Mouse (Mus musculus) naive thymus-derived CD4-positive, alpha-beta T cell, adult 2 months (primary cell): Measurements from ENCODE around the gene Hic2.

Source experiments
- DNase-seq: peaks from one replicate; pipeline ENCODE4 v3.0.0-alpha.2; 2011; ENCODE audit warnings: low read depth

Hic2 gene

DNA sequence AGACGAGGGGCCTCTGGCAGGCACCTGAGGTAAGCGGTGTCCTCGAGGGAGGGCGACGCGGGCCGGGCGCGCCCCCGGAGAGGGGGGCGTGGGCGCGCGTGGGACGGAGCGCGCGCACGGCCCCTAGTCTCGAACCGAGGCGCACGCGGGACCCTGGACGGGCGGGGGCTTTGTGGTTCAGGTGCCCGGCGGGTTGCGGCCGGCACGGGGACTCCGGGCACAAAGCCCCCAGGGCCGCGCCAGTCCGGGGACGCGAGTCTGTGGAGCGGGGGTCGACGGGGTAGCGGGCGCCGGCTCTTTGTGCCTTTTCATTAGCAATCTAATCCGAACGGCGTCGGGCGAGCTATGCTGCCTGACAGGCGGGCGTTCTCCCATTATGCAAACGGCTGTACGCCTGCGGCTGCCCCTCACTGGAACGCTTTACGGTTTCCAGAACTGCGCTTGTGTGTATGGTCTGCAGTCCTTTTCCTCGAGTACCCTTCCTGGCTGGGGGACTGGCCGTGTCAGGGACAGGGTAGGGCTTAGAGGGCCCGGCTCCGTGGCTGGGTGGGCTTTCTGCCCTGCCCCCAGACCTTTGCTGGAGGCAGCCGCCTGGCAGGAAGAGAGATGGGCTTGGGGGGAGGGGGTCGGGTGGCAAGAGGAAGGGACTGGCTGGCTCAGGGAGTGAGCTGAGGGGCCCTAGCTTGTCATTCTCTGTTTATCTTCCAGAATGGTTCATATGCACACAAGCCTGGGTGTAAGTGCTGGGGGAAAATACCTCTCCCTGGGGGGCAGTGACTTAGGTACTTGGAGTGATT lies 528 bp downstream of the Hic2 start:
- peak; percentile 58 for DNase-seq

DNA sequence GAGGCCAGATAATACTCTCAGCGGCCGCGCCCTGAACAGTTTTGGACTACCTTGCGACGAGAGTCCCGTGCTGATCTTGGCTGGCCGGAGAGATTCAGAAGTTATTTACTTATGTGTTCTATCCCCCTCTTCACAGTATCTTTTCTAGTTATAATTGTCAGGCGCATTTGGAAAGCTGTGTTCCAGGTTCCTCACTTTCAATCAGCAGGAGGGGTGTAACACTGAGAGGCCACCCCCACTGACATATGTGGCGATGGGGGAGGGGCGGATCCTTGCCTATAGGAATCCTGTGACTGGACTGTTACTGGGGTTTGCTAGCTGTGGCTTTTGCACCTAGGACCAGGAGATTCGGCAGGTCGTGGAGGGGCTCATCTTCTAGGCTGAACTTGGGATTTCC lies 1.1 kb downstream of the Hic2 start:
- DNase-seq, result no peak

DNA sequence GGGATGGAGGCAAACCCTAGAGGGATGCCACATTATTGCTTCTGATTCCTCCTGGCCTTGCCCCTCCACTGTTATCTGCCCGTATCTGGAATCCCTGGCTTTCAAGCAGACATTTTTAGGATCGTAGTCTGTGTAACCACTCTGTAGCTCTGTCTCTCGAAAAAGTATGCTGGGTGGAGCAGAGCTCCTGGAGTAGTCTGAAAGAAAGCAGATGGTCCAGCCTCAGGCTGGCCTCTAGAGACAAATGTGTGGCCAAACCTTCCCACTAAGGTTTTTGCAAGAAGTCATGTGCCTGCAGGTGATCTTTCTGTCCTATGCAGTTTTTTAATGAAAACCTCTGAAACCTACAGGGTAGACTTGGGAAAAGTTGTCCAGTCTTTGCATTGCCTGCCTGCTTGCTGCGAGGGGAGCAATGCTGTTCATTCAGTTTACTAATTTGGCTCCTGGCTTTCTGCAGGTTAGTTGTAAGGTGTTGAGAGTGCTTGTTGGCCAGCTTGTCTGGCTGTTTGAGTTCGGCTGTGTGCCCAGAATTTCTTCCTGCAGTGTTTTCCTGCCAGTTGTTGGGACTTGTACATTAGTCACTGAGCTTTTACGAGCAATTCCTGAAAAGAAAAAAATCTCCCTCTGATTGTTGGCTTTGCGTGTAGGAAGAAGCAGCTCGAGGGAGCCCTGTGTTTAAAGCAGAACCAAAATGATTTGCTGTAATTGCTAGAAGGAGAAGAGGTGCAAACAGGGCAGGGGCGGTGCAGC lies 1.7 kb downstream of the Hic2 start:
- DNase-seq, result no peak

DNA sequence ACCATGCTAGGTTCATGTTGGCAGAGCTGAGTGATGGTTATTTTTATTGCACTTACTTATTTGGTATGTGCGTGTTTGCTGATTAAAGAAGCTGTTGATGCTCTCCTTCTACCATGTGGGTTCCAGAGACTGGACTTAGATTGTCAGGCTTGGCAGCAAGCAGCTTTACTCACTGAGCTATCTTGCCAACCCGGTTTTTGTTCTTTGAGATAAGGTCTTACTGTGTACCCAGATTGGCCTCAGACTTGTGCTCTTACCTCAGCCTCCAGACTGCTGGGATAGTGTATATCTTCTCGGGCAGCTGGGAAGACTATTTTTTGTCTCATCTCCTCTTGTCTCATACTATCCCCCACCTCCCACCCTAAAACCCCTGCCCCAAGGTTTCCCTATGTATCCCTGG lies 4.3 kb downstream of the Hic2 start:
- no peak for DNase-seq

DNA sequence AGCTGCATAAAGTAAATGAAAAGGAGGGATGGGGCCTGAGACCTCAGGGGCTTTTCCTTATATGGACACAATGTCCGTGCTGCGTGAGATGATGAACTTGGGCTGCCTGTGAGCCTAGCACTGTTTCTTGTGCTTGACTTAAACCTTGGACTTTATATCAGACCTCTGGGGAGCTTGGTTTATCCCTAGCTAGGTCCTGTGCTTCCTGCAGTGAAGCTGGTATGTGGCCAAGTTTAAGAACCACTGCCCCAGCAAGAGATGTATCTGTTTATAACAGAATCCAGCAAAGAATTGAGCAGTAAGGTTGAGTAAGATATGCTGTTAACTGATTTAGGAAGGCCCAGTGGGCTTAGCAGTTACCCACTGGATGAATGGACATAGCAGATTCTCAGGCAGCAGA lies 6.0 kb downstream of the Hic2 start:
- DNase-seq, result no peak

DNA sequence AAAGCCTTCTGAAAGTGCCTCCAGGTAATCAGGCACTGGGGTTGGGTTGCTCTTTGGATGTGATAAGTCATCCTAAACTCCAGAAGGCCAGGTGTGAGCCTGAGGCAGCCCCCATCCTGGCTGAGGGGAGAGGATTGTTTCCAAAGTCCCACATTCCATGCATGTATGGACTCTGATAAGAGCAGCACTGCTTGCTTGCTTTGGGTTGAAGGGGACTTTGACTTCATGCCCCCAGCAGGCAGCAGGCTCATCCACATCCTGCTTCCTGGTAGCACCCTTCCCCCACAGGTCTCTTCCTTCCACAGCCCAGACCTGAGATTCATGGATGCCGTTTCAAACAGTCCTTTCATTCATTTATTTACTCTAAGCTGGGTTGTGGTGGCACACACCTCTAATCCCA lies 10.4 kb downstream of the Hic2 start:
- DNase-seq, result no peak

DNA sequence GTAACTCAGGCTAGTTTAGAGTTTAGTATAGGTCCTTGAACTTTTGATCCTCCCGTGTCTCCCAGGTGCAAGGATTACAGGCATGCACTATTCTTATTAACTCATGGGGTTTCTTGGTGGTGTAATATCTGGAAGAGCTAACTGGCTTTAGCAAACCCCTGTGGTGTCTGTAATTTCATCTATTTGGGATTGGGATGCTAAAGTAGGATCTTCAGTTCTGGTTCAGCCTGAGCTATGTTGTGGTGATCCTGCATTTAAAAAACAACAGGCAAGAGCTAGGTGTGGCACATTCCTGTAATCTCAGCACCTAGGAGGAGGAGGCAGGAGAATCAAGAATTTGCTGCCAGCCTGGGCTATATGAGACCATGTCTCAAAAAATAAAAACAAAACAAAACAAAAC lies 11.6 kb downstream of the Hic2 start:
- DNase-seq, result no peak

DNA sequence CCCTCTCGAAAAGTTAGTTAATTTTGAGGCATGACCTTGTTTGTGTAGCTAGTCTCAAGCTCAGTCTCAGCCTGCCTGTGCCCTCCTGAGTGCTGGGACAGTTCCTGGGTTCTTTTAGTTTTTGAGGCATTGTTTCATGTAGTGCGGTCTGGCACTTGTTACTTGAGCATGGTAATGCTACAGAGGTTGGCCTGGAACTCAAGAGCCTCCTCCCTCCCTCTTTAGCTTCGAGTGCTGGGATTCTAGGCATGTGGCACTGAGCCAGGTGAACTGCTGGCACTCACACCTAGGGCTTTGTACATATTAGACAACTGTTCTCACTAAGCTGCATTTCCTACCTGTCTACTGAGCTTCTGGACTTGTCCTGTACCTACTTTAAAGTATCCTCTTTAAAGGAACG lies 14.4 kb downstream of the Hic2 start:
- DNase-seq, result no peak

DNA sequence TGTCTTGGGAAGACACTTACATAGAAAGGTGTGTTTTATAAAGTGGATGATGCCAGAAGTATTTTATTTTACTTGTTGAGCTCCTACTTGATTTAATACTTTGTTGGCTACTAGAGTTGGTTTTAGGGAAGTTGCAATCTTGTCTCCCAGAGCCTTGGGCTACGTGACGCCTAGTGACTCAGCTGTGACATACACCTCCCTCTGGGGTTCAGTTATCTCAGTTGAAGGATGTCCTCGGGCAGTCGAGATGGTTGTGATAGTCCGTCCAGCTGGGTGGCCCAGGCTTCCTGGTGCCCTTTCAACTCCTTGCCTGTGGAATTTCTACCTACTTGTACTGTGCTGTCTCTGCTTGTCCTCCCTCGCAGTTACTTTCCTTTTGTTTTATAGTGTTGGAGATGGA lies 15.8 kb downstream of the Hic2 start:
- DNase-seq, result no peak

DNA sequence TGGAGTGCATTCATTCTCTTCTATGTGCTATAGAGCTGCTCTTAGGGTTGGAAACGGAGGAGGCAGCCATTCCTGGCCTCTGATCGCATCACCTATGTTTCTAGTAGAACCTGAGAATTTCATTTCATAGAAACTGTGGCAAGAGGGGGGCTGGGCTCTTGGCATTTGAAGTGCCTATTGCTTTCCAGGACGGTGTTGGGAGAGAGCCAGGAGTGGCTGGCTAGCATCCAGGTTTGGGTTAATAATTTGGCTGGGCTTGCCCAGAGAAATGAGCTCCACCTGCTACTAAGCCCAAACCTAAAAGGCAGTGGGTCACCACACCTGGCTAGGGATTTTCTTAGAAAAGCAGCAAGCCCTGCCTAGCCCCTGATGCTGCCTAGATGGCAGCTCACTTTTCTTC lies 18.2 kb downstream of the Hic2 start:
- no peak for DNase-seq

DNA sequence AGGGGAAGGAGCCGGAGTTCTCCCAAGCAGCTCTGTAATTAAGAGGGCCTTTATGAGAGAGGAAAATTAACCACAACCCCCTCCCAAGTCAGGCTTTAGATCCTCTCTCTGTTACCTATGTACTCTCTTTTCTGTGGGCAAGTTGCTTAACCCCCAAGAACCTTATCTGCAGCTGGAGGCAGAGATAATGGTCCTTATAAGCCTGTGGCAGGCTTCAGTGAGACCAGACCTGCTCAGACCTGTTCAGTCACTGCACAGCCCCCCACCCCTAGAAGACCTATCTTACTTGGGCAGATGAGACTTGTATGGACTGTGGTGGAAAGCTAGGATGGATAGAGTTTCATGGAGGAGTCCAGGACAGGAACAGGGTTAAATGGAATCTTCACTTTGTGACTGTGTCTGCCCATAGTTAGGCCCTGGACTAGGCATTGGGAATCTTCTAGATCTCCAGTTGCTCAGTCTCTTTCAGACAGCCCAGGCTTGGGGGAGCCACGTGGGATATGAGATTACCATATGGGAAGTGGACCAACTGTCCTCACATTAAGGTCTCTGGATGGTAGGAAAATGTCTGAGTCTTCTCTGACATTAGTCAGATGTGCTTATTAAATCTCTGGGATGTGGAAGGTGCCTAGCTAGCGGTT lies 18.8 kb downstream of the Hic2 start:
- no peak for DNase-seq

DNA sequence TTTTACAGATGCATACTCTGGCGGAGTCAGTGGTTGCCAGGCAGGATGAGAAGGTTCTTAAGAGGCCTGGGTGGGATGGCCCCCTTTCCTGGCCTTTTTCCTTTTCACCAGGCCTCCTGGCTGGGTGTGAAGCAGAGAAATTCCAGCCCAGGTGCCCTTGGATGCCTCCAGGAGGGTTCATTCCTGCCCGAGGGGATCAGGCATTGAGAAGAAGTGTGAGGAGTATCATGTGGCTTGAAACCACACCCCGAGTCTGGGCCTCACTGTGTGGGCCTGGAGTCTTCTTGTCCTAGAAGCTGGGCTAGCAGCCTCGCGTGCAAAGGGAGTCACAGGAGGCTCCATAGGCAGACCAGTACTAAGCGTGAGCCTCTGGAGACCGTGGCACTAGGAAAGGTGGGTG lies 19.5 kb downstream of the Hic2 start:
- no peak for DNase-seq

DNA sequence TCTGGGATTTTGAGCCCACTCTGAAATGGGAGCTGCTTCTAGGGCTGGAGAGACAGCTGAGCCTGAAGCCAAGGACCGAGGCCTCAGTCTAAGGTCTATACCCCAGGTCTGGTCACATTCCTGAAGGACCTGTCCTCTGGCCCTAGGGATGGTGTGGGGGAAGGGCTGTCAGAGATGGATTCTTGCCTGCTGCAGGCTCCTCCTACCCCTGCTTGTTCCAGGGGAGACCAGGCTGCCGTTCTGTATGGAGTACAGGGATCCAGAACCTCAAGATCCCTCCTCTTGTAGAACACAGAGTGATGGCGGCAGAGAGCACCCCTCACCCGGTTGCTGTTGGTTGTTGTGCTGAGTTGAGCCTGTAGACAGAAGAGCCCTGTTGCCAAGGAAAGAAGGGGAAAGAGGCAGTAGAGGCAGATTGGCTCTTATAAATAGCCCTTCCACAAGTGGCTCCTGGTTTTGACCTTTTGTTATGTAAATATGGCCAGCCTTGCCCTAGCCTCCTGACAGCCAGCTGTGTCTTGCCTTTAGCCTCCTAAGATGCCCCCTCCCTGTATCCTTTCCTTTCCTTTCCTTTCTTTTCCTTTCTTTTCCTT lies 20.7 kb downstream of the Hic2 start:
- DNase-seq, result no peak

DNA sequence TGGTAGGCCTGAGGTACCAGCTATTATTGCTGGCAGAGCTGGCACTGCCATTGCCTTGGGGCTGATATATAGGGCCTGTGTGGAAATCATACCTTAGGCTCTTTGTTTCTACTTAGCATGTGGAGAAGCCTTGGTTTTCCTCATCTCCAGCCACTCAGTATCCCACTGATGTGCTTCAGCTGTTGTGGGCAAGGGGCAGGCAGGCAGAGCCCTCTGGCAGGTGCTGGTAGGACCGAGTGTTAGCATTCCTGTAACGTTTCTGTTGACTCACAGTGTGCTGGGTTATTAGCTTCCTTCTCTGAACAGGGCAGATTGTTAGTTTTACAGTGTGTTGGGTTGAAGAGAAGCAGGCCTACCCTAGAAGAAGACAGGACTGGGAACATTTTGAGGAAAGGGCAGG lies 21.9 kb downstream of the Hic2 start:
- no peak for DNase-seq

DNA sequence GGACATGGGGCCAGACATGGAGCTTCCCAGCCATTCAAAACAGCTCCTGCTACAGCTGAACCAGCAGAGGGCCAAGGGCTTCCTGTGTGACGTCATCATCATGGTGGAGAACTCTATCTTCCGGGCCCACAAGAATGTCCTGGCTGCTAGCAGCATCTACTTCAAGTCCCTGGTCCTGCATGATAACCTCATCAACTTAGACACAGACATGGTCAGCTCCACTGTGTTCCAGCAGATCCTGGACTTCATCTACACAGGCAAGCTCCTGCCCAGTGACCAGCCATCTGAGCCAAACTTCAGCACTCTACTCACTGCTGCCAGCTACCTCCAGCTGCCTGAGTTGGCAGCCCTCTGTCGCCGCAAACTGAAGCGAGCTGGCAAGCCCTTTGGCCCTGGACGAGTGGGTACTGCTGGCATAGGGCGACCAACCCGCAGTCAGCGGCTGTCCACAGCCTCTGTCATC lies 24.0 kb downstream of the Hic2 start:
- DNase-seq, result no peak

DNA sequence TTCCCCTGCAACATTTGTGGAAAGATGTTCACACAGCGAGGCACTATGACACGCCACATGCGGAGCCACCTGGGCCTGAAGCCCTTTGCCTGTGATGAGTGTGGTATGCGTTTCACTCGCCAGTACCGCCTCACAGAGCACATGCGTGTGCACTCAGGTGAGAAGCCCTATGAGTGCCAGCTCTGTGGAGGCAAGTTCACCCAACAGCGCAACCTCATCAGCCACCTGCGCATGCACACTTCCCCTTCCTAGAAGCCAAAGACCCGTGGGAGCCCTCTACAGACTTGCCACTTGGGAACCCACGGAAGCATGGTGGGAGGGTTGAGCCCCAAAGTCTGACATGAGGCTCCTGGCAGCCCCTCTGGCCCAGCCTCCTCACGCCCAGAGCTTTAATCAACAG lies 25.5 kb downstream of the Hic2 start:
- no peak for DNase-seq

DNA sequence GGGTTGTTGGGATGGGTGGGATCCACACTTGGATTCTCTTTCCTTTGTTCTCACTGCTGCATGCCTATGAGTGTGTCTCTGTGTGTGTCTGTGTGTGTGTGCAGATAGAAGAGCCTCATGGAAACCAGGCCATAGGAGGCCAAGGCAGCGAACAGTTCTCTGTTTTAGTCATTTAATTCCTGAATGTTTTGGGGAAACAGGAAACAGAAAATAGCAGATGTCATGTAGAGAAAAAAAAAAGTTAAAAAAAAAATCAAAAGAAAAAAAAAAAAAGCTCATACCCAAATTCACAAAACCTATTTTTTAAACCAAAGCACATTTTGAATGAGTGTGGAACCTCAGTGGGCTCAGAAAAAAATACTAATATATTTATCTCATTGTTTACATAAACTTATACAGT lies 28.0 kb downstream of the Hic2 start:
- no peak for DNase-seq

DNA sequence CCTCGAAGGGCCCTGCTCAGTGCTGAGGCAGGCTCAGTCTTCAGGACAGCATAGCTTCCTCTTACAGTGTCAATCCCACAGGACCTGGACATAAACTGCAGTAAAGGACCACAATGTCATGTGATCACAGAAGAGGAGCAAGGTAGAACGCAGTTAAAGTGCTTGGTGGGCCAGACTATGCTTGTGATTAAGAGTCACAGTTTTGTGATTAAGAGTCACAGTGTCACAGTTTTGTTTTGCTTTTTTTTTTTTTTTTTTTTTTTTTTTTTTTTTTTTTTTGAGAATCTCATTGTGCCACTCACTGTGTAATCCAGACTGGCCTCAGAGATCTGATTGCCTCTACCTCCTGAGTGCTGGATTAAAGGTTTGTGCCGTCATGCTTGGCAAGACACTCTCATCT lies 32.7 kb downstream of the Hic2 start:
- DNase-seq, result no peak

DNA sequence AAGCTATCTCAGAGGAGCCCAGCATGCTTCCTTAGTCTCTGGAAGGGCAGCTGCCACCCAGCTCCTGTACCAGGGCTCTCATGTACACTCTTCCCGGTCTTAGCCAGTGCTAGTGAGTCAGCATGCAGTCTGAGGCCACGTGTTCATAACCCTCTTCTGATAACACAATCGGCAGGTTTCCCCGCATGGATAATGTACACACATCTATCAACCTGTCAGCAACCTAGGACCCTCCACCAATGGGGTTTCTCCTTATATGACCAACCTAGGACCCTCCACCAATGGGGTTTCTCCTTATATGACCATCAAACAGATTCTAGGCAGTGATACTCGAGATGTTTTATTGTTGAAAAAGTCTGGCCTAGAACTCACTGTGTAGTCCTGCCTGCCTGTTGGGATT lies 34.6 kb downstream of the Hic2 start:
- DNase-seq, result no peak

DNA sequence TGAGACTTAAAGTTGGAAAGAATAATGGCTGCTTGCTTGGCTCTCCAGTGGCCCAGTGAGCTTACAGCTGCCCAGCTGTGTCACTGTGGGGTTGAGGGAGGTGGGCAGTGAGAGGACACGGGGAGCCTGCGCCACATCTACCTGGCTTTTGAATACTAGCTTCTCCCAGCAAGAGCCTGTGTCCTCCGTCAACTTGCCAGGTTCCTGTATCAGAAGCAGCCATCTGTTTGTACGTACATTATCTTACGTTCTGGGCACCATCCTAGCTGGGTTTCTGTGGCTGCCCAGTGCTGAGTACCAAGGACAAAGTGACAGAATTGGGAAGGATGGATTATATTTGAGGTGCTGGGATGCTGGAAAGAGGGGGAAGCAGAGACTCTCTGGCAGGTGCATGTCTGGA lies 36.5 kb downstream of the Hic2 start:
- DNase-seq, result no peak

DNA sequence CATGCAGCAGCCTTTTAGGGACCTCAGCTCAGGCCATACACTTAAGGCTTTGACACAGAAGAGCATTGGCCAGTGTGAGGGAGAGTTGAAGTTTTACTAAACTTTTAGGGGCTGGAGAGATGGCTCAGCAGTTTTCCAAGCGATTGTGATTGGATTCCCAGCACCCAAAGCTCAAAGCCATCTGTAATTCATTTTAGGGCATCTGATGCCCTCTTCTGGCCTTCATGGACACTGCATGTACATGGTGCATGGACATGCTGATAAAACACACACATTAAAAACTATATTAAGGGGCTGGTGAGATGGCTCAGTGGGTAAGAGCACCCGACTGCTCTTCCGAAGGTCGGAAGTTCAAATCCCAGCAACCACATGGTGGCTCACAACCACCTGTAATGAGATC lies 37.8 kb downstream of the Hic2 start:
- peak; percentile 51 for DNase-seq

DNA sequence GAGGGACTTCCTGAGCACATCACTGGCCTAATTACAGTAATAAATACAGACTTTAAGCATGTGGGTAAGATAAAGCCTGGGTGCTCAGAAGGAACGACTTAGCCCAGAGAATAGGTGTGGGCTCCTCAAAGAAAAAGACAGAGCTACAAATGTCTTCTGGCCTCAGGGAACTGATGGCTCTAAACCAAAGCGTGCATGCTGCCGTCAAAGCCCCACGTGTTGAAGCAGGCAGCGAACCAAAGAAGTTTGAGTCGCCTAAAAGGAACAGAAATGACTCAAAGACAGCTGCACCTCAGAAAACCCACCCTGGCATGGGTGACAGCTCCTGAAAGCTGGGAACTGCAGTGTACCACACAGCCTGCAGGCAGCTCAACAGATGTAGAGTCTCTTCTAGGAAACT lies 38.5 kb downstream of the Hic2 start:
- no peak for DNase-seq

DNA sequence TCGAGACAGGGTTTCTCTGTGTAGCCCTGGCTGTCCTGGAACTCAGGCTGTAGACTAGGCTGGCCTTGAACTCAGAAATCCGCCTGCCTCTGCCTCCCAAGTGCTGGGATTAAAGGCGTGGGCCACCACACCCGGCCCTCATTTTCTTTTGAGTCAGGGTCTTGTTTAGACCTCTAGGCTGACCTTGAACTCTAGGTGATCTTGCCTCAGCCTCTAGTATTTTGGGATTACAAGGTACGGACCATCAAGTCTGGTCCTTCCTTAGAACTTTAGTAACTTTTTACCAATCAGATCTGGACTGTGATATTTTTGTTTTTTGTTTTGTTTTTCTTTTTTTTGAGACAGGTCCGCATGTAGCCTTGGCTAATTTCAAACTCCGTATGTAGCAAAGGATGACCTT lies 42.3 kb downstream of the Hic2 start, which contains the start of gene Tmem191c:
Gene Tmem191c (plus strand): TSS at position 357 of the 400 bp plus-strand sequence.
- no peak for DNase-seq
